Mouse (Mus musculus): ENCODE measurements around the gene H2al2b.
"Not testable (repeated sequence)": the region's sequence is repeated elsewhere in the genome, so short reads cannot be mapped to it uniquely, and the experiment has no call there.

The H2al2b gene

DNA sequence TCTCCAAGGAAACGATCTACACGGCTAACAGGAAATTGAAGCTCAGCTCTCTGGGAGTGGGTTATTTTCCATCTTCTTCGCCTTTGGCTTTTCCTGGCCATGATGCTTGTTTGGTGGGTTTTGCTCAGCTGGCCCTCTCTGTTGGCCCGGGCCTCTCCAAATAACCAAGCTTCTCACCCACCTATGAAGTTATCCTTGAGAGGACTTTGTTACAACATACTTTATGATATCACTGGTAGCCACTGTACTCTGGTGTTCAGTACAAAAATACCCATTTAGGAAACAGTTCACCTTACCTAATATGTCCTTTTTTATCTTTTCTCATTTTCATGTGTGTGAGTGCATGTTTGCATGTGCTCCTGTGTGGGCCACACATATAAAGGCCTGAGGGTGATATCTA is at the start of gene H2al2b:
H2al2b (minus strand) TSS at position 101 of the 400 bp plus-strand sequence.
- in situ Hi-C loops (cut with MboI): not testable (repeated sequence)
